In the genomic region with DNA sequence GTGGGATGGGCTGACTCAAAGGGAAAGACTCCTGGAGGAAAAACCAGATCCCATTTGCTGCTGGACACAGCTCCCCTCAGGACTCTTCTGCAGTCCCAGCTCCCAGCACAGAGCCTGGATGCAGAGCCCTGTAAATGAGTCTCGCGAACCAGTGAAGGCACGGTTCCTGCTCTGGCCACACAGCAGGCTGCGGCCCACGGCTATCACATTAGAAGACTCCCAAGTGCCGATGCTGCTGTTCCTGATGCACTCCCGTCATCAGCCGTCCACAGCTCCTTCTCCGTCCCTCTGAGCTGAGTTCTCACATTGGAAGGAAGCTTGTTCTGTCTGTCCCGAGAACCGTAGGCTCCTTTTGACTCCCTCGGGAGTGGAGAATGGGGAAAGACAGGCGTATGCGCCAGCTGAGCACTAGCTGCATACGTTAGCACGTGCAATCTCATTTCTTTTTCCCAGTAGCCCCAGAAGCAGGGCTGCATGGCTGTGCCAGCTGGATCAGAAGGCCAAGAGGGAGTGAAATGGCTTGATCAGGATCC, we compare ENCODE assay signal across 15 mouse cellular contexts. TPM values are rescaled to one million over a fixed set of nuclear protein-coding genes. Genes with fewer than 3 reads are reported as not detected.
DNase-seq lines count a peak whose midpoint lies in the region; ATAC-seq lines count a peak whose summit lies in the region.
"Had no signal": no experiment of that assay in that cellular context is flagged by ENCODE, and none has a peak within 500 bp of the region (broad histone marks: within the 10 kb centered on the region; RNA-seq: fewer than 3 reads in every experiment).

A gene (plus strand): TSS at position 51 of the 533 bp plus-strand sequence.

- no peak within 1 kb of the TSS for H3K9ac ChIP-seq in forebrain, embryonic 16.5 days (replicated peaks; ENCODE audit: low read depth, low read length)
- H3K9ac ChIP-seq in neural tube, embryonic 11.5 days (ENCODE audit: low read length): no peak within 1 kb of the TSS
- H3K9ac ChIP-seq in neural tube, embryonic 15.5 days (replicated peaks): no peak within 1 kb of the TSS
- H3K9ac ChIP-seq: liver, embryonic 12.5 days had no signal

- peaks cover 64% of the 10 kb centered on the region for H3K4me1 ChIP-seq in forebrain, embryonic 10.5 days
- peaks cover 2% of the 10 kb centered on the region; the same call in 1 of the 2 replicates for H3K4me1 ChIP-seq in forebrain, embryonic 16.5 days (replicated peaks; ENCODE audit: control insufficient read depth, insufficient read depth, low read length)
- H3K4me1 ChIP-seq in neural tube, embryonic 11.5 days (ENCODE audit: control insufficient read depth, insufficient read depth, low read length): peaks cover 11% of the 10 kb centered on the region
- peaks cover 15% of the 10 kb centered on the region for H3K4me1 ChIP-seq in neural tube, embryonic 15.5 days
- peaks cover 71% of the 10 kb centered on the region for H3K4me1 ChIP-seq in limb, embryonic 10.5 days

- no peak for DNase-seq in forebrain, embryonic 10.5 days (ENCODE audit: extremely low spot score, low spot score)
- no peak for DNase-seq in neural tube, embryonic 11.5 days (ENCODE audit: low spot score)
- peak; percentile 51 for DNase-seq in limb, embryonic 10.5 days (ENCODE audit: low spot score)
- DNase-seq in retina, postnatal 1 day: no peak
- no peak for DNase-seq in kidney, postnatal 4 days
- DNase-seq: adrenal gland, adult 2 months; cerebellum, adult 18-20 months; gastrocnemius, postnatal 10 days; kidney, adult 9 months had no signal

- H3K27me3 ChIP-seq in forebrain, embryonic 10.5 days (ENCODE audit: poor library complexity, severe bottlenecking): 0 out of 2 replicates have a peak, but pooled peaks cover 5% of the 10 kb centered on the region
- no peaks in the 10 kb centered on the region for H3K27me3 ChIP-seq in forebrain, embryonic 16.5 days (replicated peaks; ENCODE audit: control insufficient read depth, insufficient read depth, low read length)
- no peaks in the 10 kb centered on the region for H3K27me3 ChIP-seq in neural tube, embryonic 11.5 days (ENCODE audit: control insufficient read depth, insufficient read depth, low read length)
- no peaks in the 10 kb centered on the region for H3K27me3 ChIP-seq in neural tube, embryonic 15.5 days (replicated peaks)
- no peaks in the 10 kb centered on the region for H3K27me3 ChIP-seq in limb, embryonic 10.5 days (ENCODE audit: low read depth, poor library complexity, severe bottlenecking)

- no peaks in the 10 kb centered on the region for H3K9me3 ChIP-seq in forebrain, embryonic 10.5 days
- no peaks in the 10 kb centered on the region for H3K9me3 ChIP-seq in forebrain, embryonic 16.5 days (ENCODE audit: control insufficient read depth, low read length)
- no peaks in the 10 kb centered on the region for H3K9me3 ChIP-seq in neural tube, embryonic 11.5 days (ENCODE audit: control insufficient read depth, low read length)
- H3K9me3 ChIP-seq in neural tube, embryonic 15.5 days (replicated peaks): no peaks in the 10 kb centered on the region
- no peaks in the 10 kb centered on the region for H3K9me3 ChIP-seq in limb, embryonic 10.5 days (replicated peaks)
- H3K9me3 ChIP-seq: liver, embryonic 12.5 days had no signal

- WGBS in forebrain, embryonic 10.5 days: 67% methylated on average over 16 of the region's 16 CpGs
- 55% methylated on average over 16 of the region's 16 CpGs for WGBS in forebrain, embryonic 16.5 days
- 43% methylated on average over 16 of the region's 16 CpGs for WGBS in neural tube, embryonic 11.5 days
- WGBS in neural tube, embryonic 15.5 days: 27% methylated on average over 16 of the region's 16 CpGs
- 52% methylated on average over 16 of the region's 16 CpGs for WGBS in limb, embryonic 10.5 days

- H3K27ac ChIP-seq in forebrain, embryonic 10.5 days: peak within 1 kb of the TSS; percentile 62
- no peak within 1 kb of the TSS for H3K27ac ChIP-seq in forebrain, embryonic 16.5 days (ENCODE audit: low read length)
- H3K27ac ChIP-seq in neural tube, embryonic 11.5 days (ENCODE audit: low read depth, low read length): peak within 1 kb of the TSS; percentile 60
- H3K27ac ChIP-seq in neural tube, embryonic 15.5 days (replicated peaks): no peak within 1 kb of the TSS
- peak within 1 kb of the TSS; percentile 72 for H3K27ac ChIP-seq in limb, embryonic 10.5 days
- H3K27ac ChIP-seq: liver, embryonic 12.5 days had no signal

- H3K36me3 ChIP-seq in forebrain, embryonic 10.5 days (replicated peaks): no peaks in the 10 kb centered on the region
- no peaks in the 10 kb centered on the region for H3K36me3 ChIP-seq in forebrain, embryonic 16.5 days (ENCODE audit: control insufficient read depth, insufficient read depth)
- no peaks in the 10 kb centered on the region for H3K36me3 ChIP-seq in neural tube, embryonic 11.5 days (ENCODE audit: control insufficient read depth, insufficient read depth, low read length)
- no peaks in the 10 kb centered on the region for H3K36me3 ChIP-seq in neural tube, embryonic 15.5 days
- no peaks in the 10 kb centered on the region for H3K36me3 ChIP-seq in limb, embryonic 10.5 days
- H3K36me3 ChIP-seq: liver, embryonic 12.5 days had no signal

- no peak for ATAC-seq in forebrain, embryonic 16.5 days
- ATAC-seq in neural tube, embryonic 11.5 days (ENCODE audit: insufficient read depth, low FRiP score, low TSS enrichment): 0 out of 2 replicates have a peak, but pooled peaks have one; percentile 20
- ATAC-seq in neural tube, embryonic 15.5 days (ENCODE audit: low FRiP score): no peak
- no peak for ATAC-seq in frontal cortex, adult (ENCODE audit: low TSS enrichment)

- no peak within 1 kb of the TSS for H3K4me2 ChIP-seq in forebrain, embryonic 16.5 days (ENCODE audit: low read length)
- no peak within 1 kb of the TSS for H3K4me2 ChIP-seq in neural tube, embryonic 11.5 days (ENCODE audit: low read depth)
- no peak within 1 kb of the TSS for H3K4me2 ChIP-seq in neural tube, embryonic 15.5 days
- H3K4me2 ChIP-seq: liver, embryonic 12.5 days had no signal

- H3K4me3 ChIP-seq in forebrain, embryonic 10.5 days: no peak within 1 kb of the TSS
- no peak within 1 kb of the TSS for H3K4me3 ChIP-seq in forebrain, embryonic 16.5 days (replicated peaks; ENCODE audit: low read length)
- no peak within 1 kb of the TSS for H3K4me3 ChIP-seq in neural tube, embryonic 11.5 days (ENCODE audit: low read depth, low read length)
- no peak within 1 kb of the TSS for H3K4me3 ChIP-seq in neural tube, embryonic 15.5 days (replicated peaks)
- H3K4me3 ChIP-seq in limb, embryonic 10.5 days: no peak within 1 kb of the TSS
- H3K4me3 ChIP-seq: liver, embryonic 12.5 days had no signal

RNA-seq across cellular contexts. Expression of the gene that starts here (rescaled TPM):
- polyA plus RNA-seq in forebrain, embryonic 10.5 days (2016; fragmentation: Nextera tagmentation; extraction: Ambion mirVana): 0.06 TPM in 1 of 2 replicates, not detected in the other
- not detected in 2 replicates for polyA plus RNA-seq in forebrain, embryonic 16.5 days (2015; fragmentation: Nextera tagmentation; extraction: Ambion mirVana)
- 0.24 and 0.64 TPM in 2 replicates for polyA plus RNA-seq in neural tube, embryonic 11.5 days (2014; fragmentation: Nextera tagmentation; extraction: Ambion mirVana)
- polyA plus RNA-seq in neural tube, embryonic 15.5 days (2015; fragmentation: Nextera tagmentation; extraction: Ambion mirVana): not detected in 2 replicates
- 0.11 TPM in 1 of 2 replicates, not detected in the other for polyA plus RNA-seq in limb, embryonic 10.5 days (2016; fragmentation: Nextera tagmentation; extraction: Ambion mirVana)
- polyA plus RNA-seq: heart, embryonic 14.5 days; liver, embryonic 12.5 days; testis, adult 2 months had no signal

Comparison
In these comparisons a context has a peak if more than half of its experiments do, and no peak if none do; other contexts are left out.
1. Peak in ATAC-seq and H3K27ac ChIP-seq in neural tube, embryonic 11.5 days; RNA of the gene not detected or under 1 TPM.
2. Peak in DNase-seq and H3K27ac ChIP-seq in limb, embryonic 10.5 days; RNA of the gene not detected or under 1 TPM.